19 mouse cellular contexts compared by ENCODE assay signal in genomic region chr11:108162639-108163038, GRCm38 (mm10).
A peak's percentile ranks its signal among the peaks of the same experiment; 100 is the strongest.
DNase-seq lines count a peak whose midpoint lies in the region; ATAC-seq and TF ChIP-seq lines count a peak whose summit lies in the region.
"Had no signal": no experiment of that assay in that cellular context is flagged by ENCODE, and none has a peak within 500 bp of the region (broad histone marks: within the 10 kb centered on the region; RNA-seq: fewer than 3 reads in every experiment).

No protein-coding gene starts in this region.

- peaks cover 6% of the 10 kb centered on the region; the same call in 1 of the 2 replicates for H3K36me3 ChIP-seq in heart, embryonic 13.5 days
- no peaks in the 10 kb centered on the region for H3K36me3 ChIP-seq in forebrain, embryonic 12.5 days (replicated peaks)
- H3K36me3 ChIP-seq in hindbrain, embryonic 15.5 days: no peaks in the 10 kb centered on the region
- H3K36me3 ChIP-seq: stomach, embryonic 15.5 days had no signal

- no peak for TF ChIP-seq POLR2A in olfactory bulb, adult 2 months (IDR thresholded peaks at IDR 0.05; ENCODE audit: insufficient read depth, low read depth, low read length)

- 77% methylated on average over 1 of the region's 1 CpGs for WGBS in heart, embryonic 13.5 days
- WGBS in forebrain, embryonic 12.5 days: 69% methylated on average over 1 of the region's 1 CpGs
- 71% methylated on average over 1 of the region's 1 CpGs for WGBS in hindbrain, embryonic 15.5 days
- WGBS in olfactory bulb, adult 2 months: 45% methylated on average over 1 of the region's 1 CpGs

- H3K9ac ChIP-seq in heart, embryonic 13.5 days: no peak overlapping the region
- no peak overlapping the region for H3K9ac ChIP-seq in forebrain, embryonic 12.5 days
- H3K9ac ChIP-seq in hindbrain, embryonic 15.5 days: no peak overlapping the region
- H3K9ac ChIP-seq: lung, embryonic 14.5 days; stomach, embryonic 15.5 days had no signal

- H3K27me3 ChIP-seq in heart, embryonic 13.5 days (replicated peaks): no peaks in the 10 kb centered on the region
- no peaks in the 10 kb centered on the region for H3K27me3 ChIP-seq in forebrain, embryonic 12.5 days
- H3K27me3 ChIP-seq in hindbrain, embryonic 15.5 days: no peaks in the 10 kb centered on the region
- H3K27me3 ChIP-seq: stomach, embryonic 15.5 days had no signal

- peaks cover 8% of the 10 kb centered on the region for H3K9me3 ChIP-seq in heart, embryonic 13.5 days
- no peaks in the 10 kb centered on the region for H3K9me3 ChIP-seq in forebrain, embryonic 12.5 days
- 0 out of 2 replicates have a peak, but pooled peaks cover 3% of the 10 kb centered on the region for H3K9me3 ChIP-seq in hindbrain, embryonic 15.5 days
- H3K9me3 ChIP-seq: stomach, embryonic 15.5 days had no signal

- H3K4me3 ChIP-seq in heart, embryonic 13.5 days: no peak overlapping the region
- no peak overlapping the region for H3K4me3 ChIP-seq in forebrain, embryonic 12.5 days (replicated peaks)
- H3K4me3 ChIP-seq in hindbrain, embryonic 15.5 days: no peak overlapping the region
- H3K4me3 ChIP-seq in olfactory bulb, adult 2 months (ENCODE audit: insufficient read depth, low read depth, low read length): no peak overlapping the region
- H3K4me3 ChIP-seq: gastrocnemius, adult 2 months; myocyte; stomach, embryonic 15.5 days had no signal

- TF ChIP-seq CTCF in olfactory bulb, adult 2 months (IDR thresholded peaks at IDR 0.05; ENCODE audit: insufficient read depth, low read depth, low read length): no peak

- H3K27ac ChIP-seq in heart, embryonic 13.5 days (replicated peaks): 0 out of 2 replicates have a peak overlapping the region, but pooled peaks have one; percentile 5
- H3K27ac ChIP-seq in forebrain, embryonic 12.5 days: peak overlapping the region; percentile 71
- H3K27ac ChIP-seq in hindbrain, embryonic 15.5 days (replicated peaks): peak overlapping the region; percentile 34; the same call in 1 of the 2 replicates
- H3K27ac ChIP-seq in olfactory bulb, adult 2 months (ENCODE audit: insufficient read depth, low read depth, low read length): peak overlapping the region; percentile 75
- H3K27ac ChIP-seq: gastrocnemius, adult 2 months; stomach, embryonic 15.5 days had no signal

- intact Hi-C loops in heart, postnatal 10 days (cut with DNase I): no loop called here

- H3K4me1 ChIP-seq in heart, embryonic 13.5 days: peaks cover 59% of the 10 kb centered on the region
- H3K4me1 ChIP-seq in forebrain, embryonic 12.5 days: peaks cover 31% of the 10 kb centered on the region
- H3K4me1 ChIP-seq in hindbrain, embryonic 15.5 days (replicated peaks): peaks cover 16% of the 10 kb centered on the region
- peaks cover 13% of the 10 kb centered on the region for H3K4me1 ChIP-seq in olfactory bulb, adult 2 months (ENCODE audit: control insufficient read depth, insufficient read depth, low read length)
- H3K4me1 ChIP-seq: stomach, embryonic 15.5 days had no signal

- no peak for ATAC-seq in heart, embryonic 13.5 days (ENCODE audit: extremely low read depth, insufficient number of reproducible peaks, low FRiP score, low TSS enrichment)
- no peak; the same call in 1 of the 2 replicates for ATAC-seq in forebrain, embryonic 12.5 days (ENCODE audit: low FRiP score)
- no peak for ATAC-seq in hindbrain, embryonic 15.5 days (ENCODE audit: low FRiP score, low read depth)
- ATAC-seq: intestine, embryonic 16.5 days had no signal

- no peak for DNase-seq in heart, postnatal 10 days
- DNase-seq in heart, adult 11 months: no peak
- no peak for DNase-seq in ovary, postnatal 36 days (ENCODE audit: low spot score)
- no peak for DNase-seq in cerebellum, adult 18-20 months
- DNase-seq: adrenal gland, postnatal 14 days; cerebellum, postnatal 10 days; gastrocnemius, adult 2 months; heart, postnatal 14 days; kidney, postnatal 10 days; lung, embryonic 14.5 days; right cerebral cortex, adult 18-20 months; spleen, adult 18-20 months had no signal

- no peak overlapping the region for H3K4me2 ChIP-seq in heart, embryonic 13.5 days
- no peak overlapping the region for H3K4me2 ChIP-seq in forebrain, embryonic 12.5 days
- H3K4me2 ChIP-seq in hindbrain, embryonic 15.5 days: no peak overlapping the region
- H3K4me2 ChIP-seq: lung, embryonic 14.5 days; stomach, embryonic 15.5 days had no signal

Comparison
In these comparisons a context has a peak if more than half of its experiments do, and no peak if none do; other contexts are left out.
1. H3K27ac ChIP-seq: peak in every context shown above with its lines; median percentile 75 in olfactory bulb, adult 2 months; 71 in forebrain, embryonic 12.5 days; 34 in hindbrain, embryonic 15.5 days; 5 in heart, embryonic 13.5 days.